Mouse (Mus musculus) thymus, postnatal 10 days (tissue): ENCODE results near the gene Bicra.

Source experiments
- DNase-seq, 2 experiments: peaks; one replicate each; pipeline ENCODE4 v3.0.0; 2021; ENCODE audit warnings: low spot score in 2 of 2

Gene Bicra

DNA sequence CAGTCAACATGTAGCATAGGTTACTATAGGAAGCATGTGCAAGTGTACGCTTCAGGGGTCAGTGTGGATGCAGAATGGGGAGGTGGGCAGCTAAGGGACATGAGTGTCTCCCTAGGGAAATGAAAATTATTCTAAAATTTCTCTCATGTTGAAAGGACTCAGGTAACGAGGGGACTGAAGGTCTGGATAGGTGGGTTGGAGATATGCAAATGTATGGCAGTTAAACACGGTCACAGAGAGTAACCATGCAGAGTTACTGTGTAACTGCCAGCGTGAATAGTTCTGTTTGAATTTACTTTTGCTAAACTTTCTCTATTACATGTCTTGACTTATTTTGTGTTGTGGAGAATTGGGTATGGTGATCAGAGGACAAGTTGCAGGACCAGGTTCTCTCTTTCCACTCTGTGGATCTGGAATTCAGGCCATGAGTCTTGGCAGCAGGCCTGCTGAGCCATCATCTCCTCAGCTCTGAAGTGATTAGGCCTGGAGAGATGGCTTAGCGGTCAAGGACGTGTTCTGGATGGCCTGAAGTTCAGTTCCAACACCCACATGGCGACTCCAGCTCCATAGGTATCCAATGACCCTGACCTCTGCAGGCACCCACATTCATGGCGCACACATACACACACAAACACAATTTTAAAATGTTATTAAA, 33.1 kb downstream of the Bicra start:
- DNase-seq = no peak

GRCm38 (mm10) chr7:16013722-16014275, 33.9 kb downstream of the Bicra start:
- DNase-seq = no peak

- DNase-seq = peak; percentile 28 to 49
Observed at GRCm38 (mm10) chr7:16012576-16013263, 35.0 kb downstream of the Bicra start.

GRCm38 (mm10) chr7:16011418-16012085, 36.2 kb downstream of the Bicra start:
- DNase-seq = no peak

DNA sequence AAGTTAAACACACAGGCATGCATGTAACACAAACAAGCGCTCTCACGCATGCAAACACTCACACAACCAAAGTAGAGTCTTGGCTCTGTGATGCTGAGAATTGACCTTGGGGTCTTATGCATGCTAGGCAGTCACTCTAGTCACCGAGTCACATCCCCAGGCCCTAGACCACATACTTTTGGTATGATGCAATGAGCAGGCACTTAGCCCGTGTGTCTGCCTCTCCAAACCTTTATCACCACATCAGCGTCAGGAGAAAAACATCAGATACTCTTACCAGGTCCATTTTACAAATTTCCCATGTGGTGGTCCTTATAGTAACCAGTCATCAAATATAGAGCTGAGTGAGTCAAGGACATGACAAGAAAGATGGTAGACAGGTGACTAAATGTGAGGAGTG, 37.1 kb downstream of the Bicra start:
- no peak for DNase-seq

- DNase-seq = no peak
Observed at GRCm38 (mm10) chr7:16009636-16010035, 38.1 kb downstream of the Bicra start.

DNA sequence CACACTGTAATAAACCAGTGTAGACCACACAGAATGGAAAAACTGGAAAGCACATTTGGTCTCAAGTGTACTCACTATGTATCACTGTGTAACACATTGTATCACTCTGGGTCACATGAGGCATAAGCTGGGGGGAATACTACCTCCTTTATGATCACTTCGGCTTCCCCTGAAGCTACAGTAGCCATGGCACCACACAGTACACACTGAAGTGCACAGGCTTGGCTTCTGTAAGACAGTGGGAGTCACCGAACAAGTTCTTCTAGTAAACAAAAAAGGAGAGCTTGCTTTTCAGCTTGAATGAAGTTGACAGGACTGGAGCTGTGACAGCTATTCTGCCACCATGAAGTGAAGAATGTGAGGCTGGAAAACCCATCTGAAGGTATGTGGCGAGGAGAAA, 42.7 kb downstream of the Bicra start:
- no peak for DNase-seq

DNA sequence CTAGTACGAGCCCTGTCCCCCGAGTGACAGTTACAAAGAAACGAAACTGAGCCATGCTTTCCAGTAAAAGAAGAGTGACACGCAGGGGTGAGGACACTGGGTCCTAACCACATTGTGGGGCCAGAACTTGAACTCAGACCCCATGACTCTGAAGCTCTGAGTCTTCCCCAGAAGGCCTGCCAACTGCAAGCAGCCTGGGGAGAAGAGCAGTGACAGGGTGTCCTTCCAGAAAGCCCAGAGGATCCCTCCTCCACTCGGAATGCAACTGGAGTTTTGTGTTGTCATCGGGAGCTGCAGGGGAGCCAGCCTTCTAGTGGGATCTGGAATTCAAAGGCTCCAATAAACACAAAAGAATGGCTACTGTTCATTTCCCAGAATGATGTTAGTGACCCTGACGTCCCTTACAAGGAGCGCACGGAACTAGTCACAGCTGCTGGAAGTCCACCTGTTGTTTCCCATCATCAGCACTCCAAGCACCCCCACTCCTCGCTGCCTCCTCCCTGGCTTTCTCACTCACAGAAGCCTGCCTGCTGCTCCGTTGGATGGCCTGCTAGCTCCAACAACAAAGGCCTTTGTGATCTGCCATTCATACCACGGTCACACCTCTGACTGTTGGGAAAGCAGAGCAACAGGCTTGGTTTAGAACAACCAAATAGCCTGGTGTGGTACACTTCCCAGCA, 43.4 kb downstream of the Bicra start:
- DNase-seq = no peak

DNA sequence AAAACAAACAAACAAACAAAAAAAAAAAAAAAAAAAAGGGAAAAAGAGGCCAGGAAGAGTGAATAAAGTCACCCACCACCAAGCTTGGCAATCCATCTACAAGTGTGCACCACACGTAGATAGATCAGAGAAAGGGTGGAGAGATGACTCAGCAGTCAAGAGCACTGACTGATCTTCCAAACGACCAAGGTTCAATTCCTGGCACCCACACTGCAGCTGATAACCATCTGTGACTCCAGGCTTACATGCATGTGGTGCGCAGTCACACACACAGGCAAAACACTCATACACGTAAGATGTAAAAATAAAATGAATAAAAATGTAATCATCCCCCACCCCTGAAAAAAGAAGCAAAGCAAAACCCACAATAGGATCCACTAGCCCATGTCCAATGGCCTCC, 44.7 kb downstream of the Bicra start:
- DNase-seq = no peak

DNA sequence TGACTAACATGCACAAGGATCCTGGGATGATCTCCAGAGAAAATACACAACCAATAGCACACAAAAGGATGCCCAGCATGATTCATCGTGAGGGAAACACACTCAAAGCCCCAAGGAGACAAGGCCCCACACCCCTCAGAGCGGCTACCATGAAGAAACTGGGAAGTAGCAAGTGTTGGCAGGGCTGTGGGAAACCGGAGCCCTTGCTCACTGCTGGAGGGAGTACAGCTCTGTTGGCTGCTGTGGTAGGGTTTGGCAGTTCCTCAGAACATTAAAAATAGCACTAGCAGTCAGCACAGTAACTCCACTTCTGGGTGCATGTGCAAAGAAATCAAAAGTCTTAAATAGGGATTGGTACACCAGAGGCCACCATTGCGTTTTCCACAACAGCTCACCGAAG, 45.5 kb downstream of the Bicra start:
- no peak for DNase-seq

- DNase-seq = peak; percentile 23 to 29
Observed at GRCm38 (mm10) chr7:16001691-16002090, 46.0 kb downstream of the Bicra start.

DNA sequence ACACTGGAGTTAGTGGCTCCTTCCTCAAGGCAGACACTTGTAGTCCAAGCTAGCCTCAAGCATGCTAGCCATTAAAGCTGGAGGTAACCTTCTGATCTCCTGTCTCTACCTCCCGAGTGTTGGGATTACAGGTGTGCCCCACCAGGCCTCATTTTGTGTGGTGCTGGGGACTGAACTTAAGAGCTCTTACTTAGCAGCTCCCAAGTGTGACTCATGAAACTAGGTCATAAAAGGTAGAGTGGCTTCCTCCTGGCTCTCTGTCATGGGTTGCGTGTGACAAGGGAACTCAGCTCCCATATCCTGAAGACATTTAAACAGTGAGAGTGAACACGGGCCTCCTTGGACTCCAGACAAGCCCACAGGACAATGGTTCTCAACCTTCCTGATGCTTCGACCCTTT, 53.9 kb downstream of the Bicra start:
- no peak for DNase-seq

DNA sequence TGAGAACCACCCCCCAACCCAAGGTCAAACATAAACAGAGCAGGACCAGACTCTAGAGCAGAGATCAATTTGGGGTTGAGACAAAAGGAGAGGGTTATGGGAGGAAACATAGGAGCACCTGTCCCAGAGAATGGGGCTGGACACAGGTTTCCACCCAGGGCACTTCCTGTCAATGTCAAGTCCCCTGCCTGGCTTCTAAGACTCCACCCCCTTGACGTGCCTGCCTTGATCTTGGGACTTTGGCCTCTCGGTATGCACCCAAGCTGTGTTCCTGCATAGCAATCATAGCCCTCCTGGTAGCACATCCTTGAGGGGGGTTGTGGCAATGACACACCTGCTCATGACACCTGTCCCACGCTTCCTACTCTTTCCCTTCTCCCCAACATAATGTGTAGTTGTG, 54.6 kb downstream of the Bicra start:
- no peak for DNase-seq

GRCm38 (mm10) chr7:15991764-15992163, 56.0 kb downstream of the Bicra start:
- no peak for DNase-seq

DNA sequence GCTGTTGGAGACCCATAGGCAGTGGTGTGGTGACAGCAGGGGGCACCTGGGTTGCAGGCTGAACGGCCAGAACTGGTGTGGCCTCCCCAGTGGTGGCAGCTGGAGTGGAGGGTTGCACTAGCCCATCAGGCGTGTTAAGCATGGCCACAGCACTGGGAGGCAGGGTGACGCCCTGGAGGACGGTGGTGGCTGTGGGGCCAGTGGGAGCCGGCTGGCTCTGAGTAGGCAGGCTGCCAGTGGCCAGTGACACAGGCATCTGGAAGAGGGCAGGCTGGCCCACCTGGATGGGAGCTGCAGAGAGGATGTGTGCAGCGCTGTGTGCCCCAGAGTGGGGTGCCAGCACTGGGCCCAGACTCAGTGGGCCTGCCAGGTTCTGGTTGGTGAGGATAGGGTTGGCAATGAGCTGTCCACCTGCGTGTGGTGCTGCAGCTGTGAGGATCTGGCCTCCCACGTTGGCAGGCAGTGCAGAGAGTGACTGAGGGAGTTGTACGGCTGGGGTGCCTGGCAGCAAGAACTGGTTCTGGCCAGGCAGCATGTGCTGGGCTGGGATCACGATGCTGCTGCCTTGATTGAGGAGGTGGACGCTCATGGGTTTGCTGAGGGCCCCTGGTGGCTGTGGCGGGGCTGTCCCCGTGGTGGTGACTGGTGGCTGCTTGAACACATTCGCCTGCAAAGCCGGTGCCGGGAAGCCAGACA, 59.9 kb downstream of the Bicra start:
- no peak for DNase-seq

DNA sequence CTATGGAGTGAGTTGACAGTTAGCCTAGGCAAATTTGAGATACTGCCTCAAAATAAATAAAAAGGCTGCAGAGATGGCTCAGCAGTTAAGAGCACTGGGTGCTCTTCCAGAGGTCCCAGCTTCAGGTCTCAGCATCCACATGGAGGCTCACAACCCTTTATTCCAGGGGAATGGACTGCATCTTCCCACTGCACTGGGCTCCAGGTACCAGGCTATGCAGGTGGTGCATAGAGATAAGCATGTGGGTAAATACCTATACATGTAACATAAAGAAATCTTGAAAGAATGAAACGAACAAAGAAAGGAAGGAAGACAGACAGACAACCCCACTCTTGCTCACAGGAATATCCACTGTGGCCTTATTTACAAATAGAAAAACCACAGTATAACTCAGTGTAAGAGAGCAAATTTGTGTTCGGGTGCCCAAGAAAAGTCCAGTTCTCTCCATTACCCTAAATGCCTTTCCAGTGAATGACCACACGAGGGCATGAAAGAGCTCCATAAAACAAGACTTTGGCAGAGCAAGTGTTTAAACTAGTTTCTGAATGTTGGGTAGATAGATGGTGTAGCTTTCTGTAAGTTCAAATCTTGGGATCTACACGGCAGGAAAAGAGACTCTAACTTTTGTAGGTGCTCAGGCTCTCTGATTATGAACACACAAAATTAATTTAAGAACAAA, 64.9 kb downstream of the Bicra start:
- DNase-seq = peak in 1 of 2 experiments; percentile 31

GRCm38 (mm10) chr7:15981538-15981937, 66.2 kb downstream of the Bicra start:
- no peak for DNase-seq

DNA sequence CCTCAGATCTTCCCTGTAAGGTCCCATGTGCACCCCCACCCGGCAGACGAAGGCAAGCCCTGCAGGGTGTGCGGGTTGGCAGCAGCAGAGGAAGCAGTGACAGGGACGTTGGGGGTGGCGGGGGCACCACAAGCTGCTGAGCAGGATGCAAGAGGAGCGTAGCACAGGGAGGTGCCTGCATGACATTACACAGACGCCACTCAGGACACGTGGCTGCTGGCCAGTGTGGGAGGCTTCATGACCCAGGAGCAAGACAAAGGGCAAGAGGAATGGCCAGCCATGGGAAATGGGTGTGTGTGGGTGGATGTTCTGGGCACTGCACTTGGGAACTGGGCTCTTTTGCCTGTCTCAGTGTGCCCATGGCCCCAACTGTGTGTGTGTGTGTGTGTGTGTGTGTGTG, 67.5 kb downstream of the Bicra start:
- DNase-seq = no peak

DNA sequence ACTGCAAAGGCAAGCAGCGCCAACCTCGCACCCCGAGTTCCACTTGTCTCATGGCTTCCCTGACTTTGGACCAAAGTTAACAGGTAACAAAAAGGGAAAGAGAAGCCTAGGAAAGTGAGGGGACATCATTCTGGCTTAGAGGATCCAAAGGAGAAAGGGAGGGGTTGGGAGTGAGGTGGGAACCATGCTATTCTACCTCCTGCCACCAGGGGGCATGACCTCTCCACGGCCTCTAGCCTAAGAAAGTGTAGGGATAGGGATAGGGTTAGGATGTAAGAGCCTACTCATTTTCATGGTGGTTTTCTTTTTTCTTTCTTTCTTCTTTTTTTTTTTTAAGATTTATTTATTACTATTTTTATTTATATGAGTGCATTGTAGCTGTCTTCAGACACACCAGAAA, 71.8 kb downstream of the Bicra start:
- DNase-seq = peak in 1 of 2 experiments; percentile 36

- DNase-seq = no peak
Observed at GRCm38 (mm10) chr7:15975451-15975850, 72.3 kb downstream of the Bicra start.

DNA sequence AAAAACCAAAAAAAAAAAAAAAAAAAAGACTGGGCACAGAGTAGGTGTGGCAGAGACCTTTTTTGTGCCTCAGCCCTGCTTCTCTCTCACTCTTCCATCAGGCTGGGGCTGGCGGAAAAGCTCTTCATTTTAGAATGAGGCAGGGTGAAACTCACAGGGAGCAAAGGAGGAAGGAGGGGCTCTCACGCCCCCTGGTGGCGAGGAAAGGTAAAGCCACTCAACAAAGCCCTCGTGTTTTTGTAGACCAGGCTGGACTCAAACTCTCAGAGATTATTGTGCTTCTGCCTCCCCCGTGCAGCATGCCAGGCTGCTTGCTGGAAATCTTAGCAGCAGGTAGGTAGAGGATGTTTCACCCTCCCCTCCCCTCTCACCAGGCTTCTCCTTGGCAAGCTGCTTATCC, 73.0 kb downstream of the Bicra start:
- DNase-seq = peak in 1 of 2 experiments; percentile 63
